ENCODE assay signal across 8 mouse cellular contexts in the genomic region with DNA sequence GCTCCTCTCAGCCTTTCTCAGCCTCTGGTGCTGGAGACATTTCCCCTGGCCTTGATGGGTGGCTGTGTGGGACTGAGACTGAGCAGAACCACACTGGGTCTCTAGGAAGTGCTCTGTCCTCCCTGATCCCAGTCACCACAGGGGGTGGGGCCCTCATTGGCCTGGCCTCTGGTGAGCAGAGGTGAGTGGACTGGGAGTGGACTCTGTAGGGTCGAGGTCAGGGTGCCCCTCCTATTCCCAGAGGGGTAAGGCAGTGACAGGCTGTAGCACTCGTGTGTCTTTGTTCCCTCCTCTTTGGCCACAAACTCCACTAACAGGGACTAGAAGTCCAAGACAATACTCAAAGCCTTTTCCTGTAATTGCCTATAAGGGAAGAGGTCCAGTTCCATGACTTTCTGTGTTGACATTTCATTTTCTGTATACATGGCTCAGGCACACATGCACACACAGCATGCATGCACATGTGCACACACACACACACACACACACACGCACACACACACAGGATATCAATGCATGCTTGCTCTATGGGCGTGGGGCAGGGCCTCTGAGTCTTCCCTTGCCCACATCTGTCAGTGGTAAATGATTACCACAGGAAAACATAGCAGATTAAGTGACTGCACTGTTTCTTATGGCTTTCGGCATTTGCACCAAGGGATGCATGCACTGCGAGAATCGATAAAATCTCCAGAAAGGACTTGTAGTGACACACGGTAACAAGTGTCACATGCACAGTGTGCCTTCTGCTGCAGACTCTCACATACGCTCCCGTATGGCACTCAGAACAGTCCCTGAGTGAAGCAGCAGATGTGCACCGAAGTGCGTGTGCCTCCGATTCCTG.
DNase-seq lines count a peak whose midpoint lies in the region; ATAC-seq and TF ChIP-seq lines count a peak whose summit lies in the region.

No protein-coding gene starts in this region.

- H3K27me3 ChIP-seq in forebrain, embryonic 12.5 days, result peaks cover 17% of the 10 kb centered on the region; the same call in 1 of the 2 replicates
- no peaks in the 10 kb centered on the region for H3K27me3 ChIP-seq in hindbrain, postnatal 0 days (ENCODE audit: insufficient read depth, low read length)
- H3K27me3 ChIP-seq in liver, embryonic 14.5 days (ENCODE audit: control insufficient read depth, insufficient read depth, low read length), result no peaks in the 10 kb centered on the region

- H3K4me3 ChIP-seq in forebrain, embryonic 12.5 days (replicated peaks), result no peak overlapping the region
- no peak overlapping the region for H3K4me3 ChIP-seq in hindbrain, postnatal 0 days (ENCODE audit: low read length)
- no peak overlapping the region for H3K4me3 ChIP-seq in liver, embryonic 14.5 days (ENCODE audit: insufficient read depth in 1 of 2, low read depth in 2 of 2, low read length in 2 of 2)

- H3K36me3 ChIP-seq in forebrain, embryonic 12.5 days (replicated peaks), result peaks cover 11% of the 10 kb centered on the region
- peaks cover 8% of the 10 kb centered on the region; the same call in 1 of the 2 replicates for H3K36me3 ChIP-seq in hindbrain, postnatal 0 days (ENCODE audit: insufficient read depth, low read length)
- no peaks in the 10 kb centered on the region for H3K36me3 ChIP-seq in liver, embryonic 14.5 days (replicated peaks; ENCODE audit: control insufficient read depth, insufficient read depth, low read depth)

- peaks cover 41% of the 10 kb centered on the region for H3K4me1 ChIP-seq in forebrain, embryonic 12.5 days
- H3K4me1 ChIP-seq in hindbrain, postnatal 0 days (ENCODE audit: insufficient read depth, low read length), result peaks cover 19% of the 10 kb centered on the region; the same call in 1 of the 2 replicates
- peaks cover 0 to 13% of the 10 kb centered on the region in 2 experiments; a peak in 2 of 4 replicates for H3K4me1 ChIP-seq in liver, embryonic 14.5 days (replicated peaks; ENCODE audit: control insufficient read depth in 2 of 2, insufficient read depth in 2 of 2, low read length in 1 of 2)

- no peak for TF ChIP-seq EP300 in liver, embryonic 14.5 days (IDR thresholded peaks at IDR 0.05; ENCODE audit: low read depth)

- H3K9me3 ChIP-seq in forebrain, embryonic 12.5 days, result peaks cover 7% of the 10 kb centered on the region; the same call in 1 of the 2 replicates
- H3K9me3 ChIP-seq in hindbrain, postnatal 0 days (ENCODE audit: low read length), result no peaks in the 10 kb centered on the region
- no peaks in the 10 kb centered on the region for H3K9me3 ChIP-seq in liver, embryonic 14.5 days (ENCODE audit: control insufficient read depth, low read length)

- ATAC-seq in common myeloid progenitor, adult 5-6 weeks (replicated peaks; ENCODE audit: low read depth, poor library complexity, severe bottlenecking), result peak; percentile 48
- no peak for ATAC-seq in forebrain, embryonic 12.5 days (ENCODE audit: low FRiP score)
- ATAC-seq in hindbrain, postnatal 0 days, result no peak
- ATAC-seq in liver, embryonic 14.5 days (ENCODE audit: insufficient read depth), result 0 out of 2 replicates have a peak, but pooled peaks have one; percentile 28

- no peak overlapping the region for H3K4me2 ChIP-seq in forebrain, embryonic 12.5 days
- H3K4me2 ChIP-seq in hindbrain, postnatal 0 days (ENCODE audit: low read depth, low read length), result no peak overlapping the region
- H3K4me2 ChIP-seq in liver, embryonic 14.5 days (ENCODE audit: low read depth), result no peak overlapping the region

- peak overlapping the region; percentile 66 for H3K27ac ChIP-seq in forebrain, embryonic 12.5 days
- peak overlapping the region; percentile 62 for H3K27ac ChIP-seq in hindbrain, postnatal 0 days
- H3K27ac ChIP-seq in liver, embryonic 14.5 days, result no peak overlapping the region

- DNase-seq in hindbrain, postnatal 0 days (ENCODE audit: low spot score), result no peak
- no peak for DNase-seq in liver, embryonic 14.5 days (ENCODE audit: low read depth in 3 of 3, low spot score in 3 of 3)
- DNase-seq in thymus, postnatal 25 days, result peak; percentile 18
- no peak for DNase-seq in spleen, adult 18-20 months
- no peak for DNase-seq in embryo, embryonic 9.5 days (ENCODE audit: extremely low spot score)
- no peak for DNase-seq in spleen, postnatal 36 days (ENCODE audit: low spot score in 2 of 2)

- peak overlapping the region; percentile 21; the same call in 1 of the 2 replicates for H3K9ac ChIP-seq in forebrain, embryonic 12.5 days
- H3K9ac ChIP-seq in hindbrain, postnatal 0 days (replicated peaks; ENCODE audit: low read length), result no peak overlapping the region
- no peak overlapping the region for H3K9ac ChIP-seq in liver, embryonic 14.5 days (replicated peaks)

- 71% methylated on average over 13 of the region's 13 CpGs for WGBS in forebrain, embryonic 12.5 days
- 57% methylated on average over 13 of the region's 13 CpGs for WGBS in hindbrain, postnatal 0 days
- WGBS in liver, embryonic 14.5 days (ENCODE audit: insufficient replicate concordance), result 54% methylated on average over 13 of the region's 13 CpGs

- TF ChIP-seq CTCF in hindbrain, postnatal 0 days (IDR thresholded peaks at IDR 0.05; ENCODE audit: low read depth), result no peak
- TF ChIP-seq CTCF in liver, embryonic 14.5 days (IDR thresholded peaks at IDR 0.05; ENCODE audit: low read depth), result no peak

Comparison
In these comparisons a context has a peak if more than half of its experiments do, and no peak if none do; other contexts are left out.
1. ATAC-seq: peak in common myeloid progenitor, adult 5-6 weeks (single experiment) and liver, embryonic 14.5 days (single experiment); none in forebrain, embryonic 12.5 days (single experiment) and hindbrain, postnatal 0 days (single experiment).